Mouse (Mus musculus) lung, adult 2 months (tissue): ENCODE measurements around the gene Cacna1e.

Experiments
- CTCF ChIP-seq: fragments of 200-500 bp; IDR thresholded peaks from 2 replicates; pipeline ENCODE4 v1.5.1; 2011; ENCODE audit warnings: mild to moderate bottlenecking, low read length, control low read depth; ENCODE audit not compliant: insufficient read depth
- POLR2A ChIP-seq: fragments of 200-500 bp; IDR thresholded peaks from 2 replicates; pipeline ENCODE4 v1.6.1; 2011; ENCODE audit warnings: low read depth, mild to moderate bottlenecking, control low read depth, low read length, borderline replicate concordance; ENCODE audit errors: extremely low read depth

DNA sequence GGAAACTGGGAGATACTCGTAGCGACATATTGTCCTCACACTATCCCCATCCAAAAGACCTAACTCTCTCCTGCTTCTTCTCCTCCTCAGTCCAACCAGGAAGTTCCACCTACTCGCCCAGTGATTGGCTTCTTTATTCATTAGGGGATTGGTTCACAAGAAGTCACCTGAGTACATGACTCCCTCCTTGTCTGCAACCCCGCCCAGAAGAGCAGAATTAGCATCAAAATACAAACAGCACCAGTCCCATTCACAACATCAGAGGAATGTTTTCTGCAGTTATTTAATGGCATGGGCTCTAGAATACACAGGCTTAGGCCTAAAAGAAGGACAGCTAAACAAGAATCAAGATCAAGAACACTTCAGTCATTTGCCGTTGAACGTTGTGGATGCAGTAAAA is 139.1 kb downstream of the Cacna1e start:
- no peak for TF ChIP-seq CTCF
- TF ChIP-seq POLR2A, result no peak
